Mouse (Mus musculus) megakaryocyte-erythroid progenitor cell, adult 5-6 weeks (primary cell): ENCODE measurements around the gene Ccdc116. TPM values are rescaled to one million over a fixed set of nuclear protein-coding genes. Genes with fewer than 3 reads are reported as not detected.
A peak's percentile ranks its signal among the peaks of the same experiment; 100 is the strongest.

Experiments
- ATAC-seq: replicated peaks from 2 replicates; pipeline ENCODE4 v1.8.0; 2016; ENCODE audit warnings: mild to moderate bottlenecking, inconsistent platforms; ENCODE audit not compliant: severe bottlenecking, poor library complexity, low FRiP score, low TSS enrichment
- total RNA-seq, 2 experiments: library from RNA; stranded (forward) in 1 of 2; stranded (reverse) in 1 of 2; fragments of 200-1000, 215-1000 nt in 1 of 2; fragments of >200 nt in 1 of 2; fragmentation: Nextera tagmentation in 1 of 2; gene quantifications; 2 replicates each; pipeline ENCODE4 v1.2.3; 2014 to 2017

Ccdc116 gene
- total RNA-seq, 2 experiments from 2014 or later: 0.70 to 2.1 TPM

DNA sequence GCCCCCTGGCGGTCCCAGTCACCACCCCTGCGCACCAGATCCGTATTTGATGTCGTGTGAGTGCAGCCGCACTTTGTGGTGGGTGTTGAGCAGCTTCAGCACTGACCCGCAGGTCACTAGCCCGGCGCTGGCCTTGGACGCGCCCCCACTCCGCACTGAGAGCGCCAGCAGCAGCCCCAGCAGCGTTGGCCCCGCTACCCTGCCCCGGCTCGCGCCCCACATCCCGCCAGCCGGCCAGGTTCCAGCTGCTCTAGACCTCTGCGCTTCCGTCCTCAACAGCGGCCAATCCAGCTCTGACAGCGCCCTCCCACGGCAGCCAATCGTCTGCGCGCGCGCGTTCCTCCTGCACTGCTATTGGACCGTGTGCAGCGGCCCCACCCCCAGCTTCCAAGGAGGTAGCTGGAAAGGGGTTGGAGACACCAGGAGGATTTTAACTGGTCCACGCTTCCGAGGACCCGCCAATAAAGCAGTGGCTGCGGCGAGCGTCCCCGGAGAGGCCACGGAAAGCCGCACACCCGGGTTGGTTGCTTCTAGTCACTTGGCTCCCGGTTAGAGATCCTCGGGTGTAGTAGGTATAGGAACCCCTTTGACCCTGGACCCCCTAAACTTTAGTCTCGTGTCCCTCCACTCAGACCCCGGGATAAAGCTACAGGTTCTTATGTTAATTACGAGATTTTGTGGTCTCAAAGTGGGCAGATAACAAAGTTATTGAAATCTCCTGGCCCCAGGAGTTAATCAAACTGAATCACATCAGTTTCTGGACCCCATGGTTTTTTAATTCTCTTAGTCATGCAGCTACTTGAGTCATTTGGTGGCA, 14.7 kb downstream of the Ccdc116 start, which contains the start of gene Sdf2l1:
Gene Sdf2l1, minus strand, starts transcription at position 295 of the 817 bp plus-strand sequence.
- ATAC-seq: peak; percentile 98

DNA sequence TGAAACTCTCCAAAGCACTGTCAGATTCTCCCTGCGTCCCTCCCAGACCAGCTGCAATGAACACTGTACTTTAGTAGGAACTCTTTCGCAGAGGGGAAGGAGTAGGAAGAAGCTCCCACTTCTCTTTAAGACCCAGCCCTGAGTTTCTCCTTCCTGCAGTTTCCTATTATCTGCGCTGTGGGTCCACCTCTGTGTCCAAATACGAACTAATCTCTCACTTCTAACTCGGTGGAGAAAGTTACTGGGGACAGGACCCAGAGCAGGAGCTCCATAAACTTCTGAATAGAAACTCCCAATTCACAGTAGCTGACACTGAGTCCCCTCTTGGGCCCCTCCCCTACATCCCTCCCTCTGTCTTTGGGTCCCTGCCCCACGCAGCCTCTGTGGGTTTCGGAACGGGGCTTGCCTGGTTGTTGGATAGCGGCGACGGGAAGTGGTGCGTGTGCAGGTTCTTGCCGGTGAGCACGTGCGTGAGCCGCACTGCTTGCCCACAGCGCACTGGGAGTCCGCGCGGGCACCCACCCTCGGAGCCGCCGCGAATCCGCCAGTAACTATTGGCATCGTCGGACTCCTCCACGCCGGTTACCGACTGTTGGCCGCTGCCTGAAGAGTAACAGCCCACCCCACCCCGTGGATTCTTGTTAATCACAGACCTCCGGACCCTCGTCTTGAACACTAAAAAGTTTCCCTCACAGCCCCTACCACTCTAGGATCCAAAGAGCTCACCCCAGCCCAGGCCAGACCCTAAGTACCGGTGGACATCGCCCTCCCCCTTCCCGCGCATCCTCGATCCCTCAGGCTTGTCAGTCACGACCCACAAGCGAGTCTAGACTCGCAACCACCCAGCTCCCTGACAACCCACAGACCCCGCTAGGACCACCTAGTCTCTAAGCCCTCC, 15.6 kb downstream of the Ccdc116 start:
- ATAC-seq: peak; percentile 24

DNA sequence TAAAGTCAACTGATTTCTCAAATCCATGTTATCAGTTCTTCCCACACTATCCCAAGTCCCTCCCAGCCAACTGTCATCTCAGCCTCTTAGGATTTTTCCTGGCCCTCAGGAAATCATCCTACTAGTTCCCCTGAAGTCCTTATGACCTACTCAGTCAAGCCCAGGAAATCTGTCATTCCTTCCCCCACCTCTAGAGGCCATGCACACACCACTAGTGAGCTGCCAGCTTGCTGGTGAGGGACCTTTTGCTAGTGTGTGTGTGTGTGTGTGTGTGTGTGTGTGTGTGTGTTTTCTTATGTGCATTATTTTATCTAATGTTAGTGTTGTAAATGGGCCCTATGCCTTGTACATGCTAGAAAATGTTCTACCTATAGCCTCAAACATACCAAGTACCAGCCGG, 19.7 kb downstream of the Ccdc116 start:
- 0 out of 2 replicates have a peak, but pooled peaks have one; percentile 28 for ATAC-seq

DNA sequence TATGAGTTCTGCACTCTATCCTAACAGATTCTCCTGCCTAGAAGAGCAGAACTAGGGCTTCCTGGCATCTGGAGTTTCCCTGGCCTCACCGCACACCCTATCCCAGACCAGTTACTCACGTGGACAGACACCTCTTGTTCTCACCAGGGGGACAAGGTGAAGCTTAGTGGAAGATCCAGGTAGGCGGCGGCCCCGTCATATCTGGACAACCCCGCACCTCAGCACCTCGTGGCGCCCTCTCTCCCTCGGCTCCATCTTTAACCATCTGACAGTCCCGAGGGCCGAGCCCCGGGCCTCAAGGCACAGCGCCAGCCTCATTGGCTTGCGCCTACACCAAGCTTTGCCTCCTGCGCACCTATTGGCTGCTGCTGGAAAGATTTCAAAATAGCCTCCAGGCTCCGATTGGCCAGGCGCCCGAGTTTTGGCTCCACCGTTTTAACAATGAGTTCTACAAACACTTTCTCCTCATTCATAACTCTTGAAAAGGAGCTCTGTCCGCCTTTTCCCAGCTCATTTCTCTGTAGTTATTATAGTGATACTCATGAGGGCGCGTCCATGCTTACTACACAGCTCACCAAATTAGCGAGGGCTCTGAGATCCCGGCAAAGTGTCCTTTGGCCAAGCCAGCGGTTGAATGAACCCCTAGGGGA, 22.0 kb downstream of the Ccdc116 start, which contains the start of gene 2610318N02Rik:
Gene 2610318N02Rik, minus strand, starts transcription at position 297 of the 650 bp plus-strand sequence.
- peak; percentile 97 for ATAC-seq

DNA sequence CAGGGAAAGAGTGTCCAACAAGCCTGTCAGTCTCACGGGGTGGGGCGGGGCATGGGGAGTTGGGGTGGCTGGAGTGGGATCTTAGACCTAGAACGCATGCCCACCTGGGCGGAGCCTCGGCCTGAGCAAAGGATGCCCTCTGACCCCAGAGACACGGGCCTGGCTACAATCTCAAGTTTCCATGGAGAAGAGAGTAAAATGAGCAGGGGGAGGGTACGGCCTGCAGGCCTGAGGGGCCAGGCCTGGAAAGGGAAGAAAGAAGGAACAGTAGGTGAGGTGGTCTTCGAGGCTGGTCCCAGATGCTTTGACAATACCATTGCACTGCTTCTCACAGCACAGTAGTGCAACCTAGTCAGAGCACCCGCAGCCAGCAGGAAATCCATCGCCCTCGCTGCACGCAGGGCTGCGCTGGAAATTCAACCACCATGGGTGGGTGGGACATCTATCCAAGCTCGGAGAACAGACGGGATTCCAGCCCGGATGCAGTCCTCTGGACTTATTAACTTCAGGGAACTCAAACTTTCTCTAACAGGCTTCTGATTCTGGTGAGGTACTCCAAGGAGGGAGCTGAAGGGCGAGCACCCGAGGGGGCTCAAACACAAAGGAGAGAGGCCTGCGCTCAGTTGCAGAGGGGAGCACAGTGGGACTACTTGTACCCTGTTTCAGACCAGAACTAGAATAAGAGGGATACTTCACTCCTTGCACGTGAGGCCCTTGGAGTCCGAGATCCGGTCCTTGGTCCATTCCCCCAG, 22.7 kb downstream of the Ccdc116 start:
- ATAC-seq: peak; percentile 25; the same call in 1 of the 2 replicates

DNA sequence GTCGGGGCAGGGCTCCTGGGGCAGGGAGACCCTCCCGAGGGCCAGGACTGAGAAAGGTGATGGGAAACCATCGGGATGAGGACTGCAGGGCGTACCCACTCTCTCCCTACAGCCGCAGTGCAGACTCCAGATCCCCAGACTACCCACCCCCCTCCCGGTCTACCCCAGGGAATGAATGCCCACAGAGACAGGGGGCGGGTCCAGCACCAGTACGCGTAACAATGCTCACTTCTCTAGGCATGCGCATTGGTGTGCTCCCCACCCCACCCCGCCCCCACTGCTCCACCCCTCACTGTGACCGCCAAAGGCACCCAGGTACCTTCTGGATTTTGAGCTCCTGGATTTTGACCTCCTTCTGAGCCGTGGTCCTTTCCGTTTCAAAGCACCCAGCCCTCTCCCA, 25.5 kb downstream of the Ccdc116 start:
- ATAC-seq: no peak

DNA sequence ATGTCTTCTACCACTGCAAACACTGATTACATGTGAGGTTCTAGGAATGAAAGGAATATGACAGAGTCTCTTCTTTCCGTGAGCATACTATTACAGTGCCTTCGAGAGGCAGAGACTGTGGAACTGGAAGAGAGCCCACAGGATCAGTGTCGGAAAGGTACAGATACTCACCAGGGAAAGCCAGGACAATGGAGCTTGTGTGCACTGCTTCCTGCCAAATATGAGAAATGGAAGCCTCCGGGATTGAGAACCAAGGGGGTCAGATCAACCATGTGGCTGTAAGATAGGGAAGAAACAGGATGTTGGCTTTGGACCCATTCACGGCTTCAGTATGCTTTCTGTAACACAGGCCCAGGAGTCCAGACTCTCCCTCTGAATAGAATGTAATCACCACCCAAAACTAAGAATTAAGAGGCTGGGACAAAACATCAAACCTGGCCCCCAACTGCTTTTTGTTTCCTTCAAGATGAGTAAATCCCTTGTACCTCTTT, 29.7 kb downstream of the Ccdc116 start:
- ATAC-seq: no peak

DNA sequence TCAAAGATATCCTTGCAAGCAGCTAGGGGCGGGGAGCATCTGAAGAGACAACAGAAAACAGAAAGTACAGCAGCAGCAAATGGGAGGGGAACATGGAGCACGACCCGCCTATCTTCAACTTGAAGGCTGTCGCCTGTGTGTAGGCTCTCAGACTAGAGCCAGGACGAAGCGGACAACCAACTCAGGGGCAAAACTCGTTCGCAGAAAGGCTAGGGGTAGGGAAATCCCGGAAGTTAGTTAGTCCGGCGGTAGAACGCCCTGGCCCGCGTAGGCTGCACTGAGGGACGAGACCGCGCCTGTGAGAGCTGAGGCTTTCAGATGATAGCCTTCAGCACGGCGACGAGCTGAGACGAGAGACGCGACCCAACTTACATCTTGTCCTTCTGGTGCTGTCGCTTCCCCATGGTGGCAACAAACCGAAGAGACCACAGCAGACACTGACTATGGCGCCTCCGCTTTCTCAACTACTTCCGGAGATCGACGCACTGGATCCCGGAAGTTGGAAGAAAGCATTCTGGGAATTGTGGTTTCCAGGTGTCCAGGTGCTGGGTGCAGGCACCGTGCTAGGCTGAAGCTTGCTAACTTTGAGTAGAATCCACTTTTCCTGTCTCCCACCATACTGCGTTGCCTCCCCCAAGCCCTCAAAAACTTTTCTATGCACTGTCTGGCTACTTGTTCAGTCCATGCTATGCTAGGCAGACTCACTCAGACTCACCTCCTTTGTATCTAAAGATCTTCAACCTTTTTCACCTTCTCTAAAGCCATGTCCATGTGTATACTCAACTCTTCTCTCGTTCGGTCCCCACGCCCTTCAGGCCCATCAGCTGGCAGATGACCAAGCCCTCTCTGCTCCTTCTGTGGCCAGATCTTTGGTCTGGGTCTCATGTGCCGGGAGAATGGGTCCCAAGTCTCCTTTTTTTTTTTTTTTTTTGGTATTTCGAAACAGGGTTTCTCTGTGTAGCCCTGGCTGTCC, 36.0 kb downstream of the Ccdc116 start, which contains the start of gene Ppil2:
Gene Ppil2, minus strand, starts transcription at position 487 of the 973 bp plus-strand sequence.
- peak; percentile 91 for ATAC-seq

DNA sequence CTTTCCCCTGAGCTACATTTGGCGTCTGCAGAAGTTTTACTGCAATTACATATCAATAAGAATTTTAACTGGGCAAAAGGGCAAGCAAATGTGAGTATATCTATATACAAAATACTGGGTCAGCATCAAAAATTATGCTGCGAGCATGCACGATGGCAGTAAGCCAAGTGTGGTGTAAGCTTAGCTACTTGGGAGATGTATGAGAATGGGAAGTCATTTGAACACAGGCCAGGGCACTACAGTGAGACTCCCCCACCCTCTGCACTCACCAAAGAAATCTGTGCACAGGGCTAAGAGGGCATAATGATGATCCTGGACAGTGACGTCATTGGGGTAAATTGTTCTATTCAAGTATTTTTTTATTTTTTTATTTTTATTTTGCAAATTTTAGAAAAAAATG, 42.4 kb downstream of the Ccdc116 start:
- ATAC-seq: no peak

DNA sequence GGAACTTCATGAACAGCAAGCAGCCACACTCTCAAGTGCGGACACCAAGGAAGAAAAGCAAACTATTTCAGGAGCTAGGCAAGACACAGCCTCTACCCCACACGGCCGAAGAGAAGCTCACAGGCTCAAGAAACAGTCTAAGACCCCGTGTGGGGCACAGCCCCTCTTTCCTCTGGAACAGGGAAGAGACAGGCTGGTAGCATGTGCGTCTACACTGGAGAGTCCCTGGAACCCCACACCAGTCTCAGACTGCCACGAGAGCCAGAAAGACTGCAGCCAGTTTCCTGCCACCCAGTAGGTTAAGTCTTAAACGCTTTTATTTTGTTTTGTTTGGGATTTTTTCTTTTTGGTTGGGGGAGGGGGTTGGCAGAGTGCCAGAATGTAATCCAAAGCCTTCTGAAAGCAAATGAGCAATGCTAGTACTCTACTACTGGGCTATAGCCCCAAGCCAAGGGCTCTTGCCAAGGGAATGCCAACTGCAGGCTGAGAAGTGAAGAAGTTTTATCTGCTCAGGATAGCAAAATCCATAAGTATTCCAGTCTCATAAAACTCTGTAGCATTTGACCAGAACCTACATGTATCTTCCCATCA, 44.3 kb downstream of the Ccdc116 start:
- no peak for ATAC-seq

DNA sequence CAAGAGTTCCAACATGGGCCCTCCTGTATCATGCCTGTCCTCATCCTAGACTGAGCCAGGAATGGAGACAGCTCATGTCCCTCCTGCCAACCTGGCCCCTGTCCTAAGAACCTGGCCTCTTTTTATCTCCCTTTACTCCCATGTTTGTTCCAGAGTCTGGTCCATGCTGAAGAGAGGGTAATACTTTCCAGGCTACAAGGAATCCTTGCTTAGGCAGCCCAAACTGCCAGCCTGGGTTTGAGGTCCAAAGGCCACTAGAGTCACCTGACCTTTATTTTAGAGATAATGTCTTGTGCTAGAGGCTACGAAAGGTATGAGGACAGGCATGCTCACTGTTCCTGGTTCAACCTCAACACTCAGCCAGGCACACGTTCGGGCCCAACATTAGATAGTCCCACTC, 50.1 kb downstream of the Ccdc116 start:
- no peak for ATAC-seq

Other genes with a start within 250 kb of the Ccdc116 start
- gene Mapk1, start 163.8 kb downstream of the Ccdc116 start, total RNA-seq (2014; fragmentation: Nextera tagmentation): 118 and 181 TPM in 2 replicates
- 140 and 154 TPM in 2 replicates for gene Mapk1, start 163.8 kb downstream of the Ccdc116 start, total RNA-seq (2017)
- 2.3 and 3.0 TPM in 2 replicates for gene Ypel1, start 77.5 kb downstream of the Ccdc116 start, total RNA-seq (2014; fragmentation: Nextera tagmentation)
- 1.7 TPM in 1 of 2 replicates, not detected in the other for gene Ypel1, start 77.5 kb downstream of the Ccdc116 start, total RNA-seq (2017)
- gene Ppil2, start 36.0 kb downstream of the Ccdc116 start, total RNA-seq (2014; fragmentation: Nextera tagmentation): 74.1 and 94.8 TPM in 2 replicates
- gene Ppil2, start 36.0 kb downstream of the Ccdc116 start, total RNA-seq (2017): 81.5 and 99.2 TPM in 2 replicates
- gene 2610318N02Rik, start 22.1 kb downstream of the Ccdc116 start, total RNA-seq (2014; fragmentation: Nextera tagmentation): 36.0 and 78.4 TPM in 2 replicates
- 9.3 and 19.2 TPM in 2 replicates for gene 2610318N02Rik, start 22.1 kb downstream of the Ccdc116 start, total RNA-seq (2017)
- 20.4 and 21.1 TPM in 2 replicates for gene Sdf2l1, start 14.8 kb downstream of the Ccdc116 start, total RNA-seq (2014; fragmentation: Nextera tagmentation)
- gene Sdf2l1, start 14.8 kb downstream of the Ccdc116 start, total RNA-seq (2017): 29.5 and 40.7 TPM in 2 replicates
- 13.3 and 13.4 TPM in 2 replicates for gene Ydjc, start 2.6 kb downstream of the Ccdc116 start, total RNA-seq (2014; fragmentation: Nextera tagmentation)
- gene Ydjc, start 2.6 kb downstream of the Ccdc116 start, total RNA-seq (2017): 11.4 and 11.7 TPM in 2 replicates
- gene Ube2l3, start 55.4 kb upstream of the Ccdc116 start, total RNA-seq (2014; fragmentation: Nextera tagmentation): 154 and 221 TPM in 2 replicates
- 161 and 163 TPM in 2 replicates for gene Ube2l3, start 55.4 kb upstream of the Ccdc116 start, total RNA-seq (2017)
- 0.39 and 0.59 TPM in 2 replicates for gene Rimbp3, start 61.4 kb upstream of the Ccdc116 start, total RNA-seq (2014; fragmentation: Nextera tagmentation)
- 0.23 TPM in 1 of 2 replicates, not detected in the other for gene Rimbp3, start 61.4 kb upstream of the Ccdc116 start, total RNA-seq (2017)
- gene Hic2, start 86.3 kb upstream of the Ccdc116 start, total RNA-seq (2014; fragmentation: Nextera tagmentation): 1.6 and 2.1 TPM in 2 replicates
- 1.5 and 1.9 TPM in 2 replicates for gene Hic2, start 86.3 kb upstream of the Ccdc116 start, total RNA-seq (2017)
- gene Tmem191c, start 128.8 kb upstream of the Ccdc116 start, total RNA-seq (2014; fragmentation: Nextera tagmentation): 9.2 and 19.0 TPM in 2 replicates
- gene Tmem191c, start 128.8 kb upstream of the Ccdc116 start, total RNA-seq (2017): 0.33 and 2.3 TPM in 2 replicates
- gene Serpind1, start 184.1 kb upstream of the Ccdc116 start, total RNA-seq (2014; fragmentation: Nextera tagmentation): not detected in 2 replicates
- gene Serpind1, start 184.1 kb upstream of the Ccdc116 start, total RNA-seq (2017): not detected in 2 replicates